Mouse (Mus musculus) CD4-positive, CD25-positive, alpha-beta regulatory T cell, adult 9 weeks (primary cell): ENCODE results near the gene Cltrn. TPM values are rescaled to one million over a fixed set of nuclear protein-coding genes. Genes with fewer than 3 reads are reported as not detected.

Source experiments
- polyA plus RNA-seq: library from polyadenylated mRNA; unstranded; fragments of 100-300 nt; shearing (Covaris generic); gene quantifications from one replicate; pipeline ENCODE4 v1.2.1, GENCODE M21; 2017

Cltrn gene
- polyA plus RNA-seq, result not detected

DNA sequence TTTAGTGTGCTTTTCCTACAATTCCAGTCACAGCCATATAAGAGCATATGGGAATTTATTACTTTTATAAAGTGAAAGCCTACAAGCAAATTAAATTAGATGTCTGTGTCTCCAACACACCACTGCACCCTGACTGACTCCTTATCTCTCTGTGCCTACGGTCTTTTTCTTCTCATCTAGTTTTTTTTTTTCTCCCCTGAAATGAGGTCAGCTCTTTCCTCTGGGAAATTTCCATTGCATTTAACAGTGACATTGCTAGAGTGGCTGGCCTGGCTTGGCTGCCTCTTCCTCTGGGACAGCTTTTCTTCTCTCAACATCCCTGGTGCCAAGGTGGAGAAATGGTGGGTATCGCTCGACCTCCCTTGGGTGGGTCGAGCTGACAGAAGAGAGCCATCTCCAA lies at the start of gene Cltrn:
Gene Cltrn, plus strand, starts transcription at position 249 of the 400 bp plus-strand sequence.

DNA sequence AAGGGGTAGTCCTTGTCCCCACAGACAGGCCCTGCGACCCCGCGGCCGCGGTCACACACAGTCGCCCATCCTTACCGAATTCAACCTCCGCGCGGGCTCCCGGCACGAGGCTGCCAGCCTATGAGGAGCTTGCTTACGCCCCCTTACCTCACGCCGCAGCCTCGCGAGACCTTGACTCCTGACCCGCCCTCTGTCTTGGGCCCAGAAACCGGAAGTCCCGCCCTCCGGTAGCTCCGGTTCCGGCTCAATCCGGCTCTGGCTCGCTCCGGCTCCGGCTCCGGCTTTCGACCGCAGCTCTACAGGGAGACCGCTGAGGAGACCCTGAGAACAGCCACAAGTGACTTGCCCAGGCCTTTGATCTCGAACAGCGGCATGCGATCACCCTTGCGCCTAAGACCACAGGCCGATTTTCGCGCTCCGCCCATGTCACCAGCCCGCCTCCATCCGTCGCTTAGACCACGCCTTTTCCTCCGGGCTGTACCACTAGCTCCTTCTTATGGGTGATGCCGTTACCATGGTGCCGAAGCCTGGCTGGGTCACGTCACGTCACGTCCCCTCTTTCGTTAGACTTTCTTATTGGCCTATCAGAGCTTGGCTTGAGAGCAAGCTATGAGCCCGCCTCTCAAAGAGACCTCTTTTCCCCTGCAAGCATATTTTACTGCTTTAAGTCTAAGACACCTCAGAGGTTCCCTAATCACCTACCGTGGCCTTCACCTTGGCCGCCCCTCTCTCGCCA lies 12.4 kb upstream of the Cltrn start, which contains the start of gene Siah1b:
Gene Siah1b, minus strand, starts transcription at position 454 of the 736 bp plus-strand sequence.

DNA sequence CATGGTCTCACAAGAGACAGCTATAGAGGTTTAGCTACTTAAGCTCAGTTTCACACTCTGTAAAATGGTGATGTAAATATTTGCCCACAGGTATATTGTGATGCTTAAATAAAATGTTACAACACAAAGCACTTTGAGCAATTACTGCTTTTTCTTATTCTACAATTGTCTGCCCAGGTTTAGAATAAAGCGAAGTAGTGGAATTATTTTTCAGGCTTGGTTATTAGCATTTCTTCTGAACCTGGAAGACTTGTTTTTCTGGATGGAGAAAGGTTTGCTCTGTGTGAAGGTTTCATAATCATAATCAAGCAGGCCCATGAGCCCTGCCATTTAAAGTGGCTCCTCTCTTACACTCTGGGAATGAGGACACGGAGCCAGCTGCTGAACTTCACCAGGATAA lies 50.4 kb downstream of the Cltrn start, which contains the start of gene Ace2:
Gene Ace2, plus strand, starts transcription at position 301 of the 400 bp plus-strand sequence.

Other genes starting within 250 kb of the Cltrn start
- gene Ap1s2, start 179.8 kb upstream of the Cltrn start, polyA plus RNA-seq, result 11.2 TPM
- 69.3 TPM for gene Zrsr2, start 130.2 kb upstream of the Cltrn start, polyA plus RNA-seq
- gene Car5b, start 60.8 kb upstream of the Cltrn start, polyA plus RNA-seq, result 3.8 TPM
- gene Siah1b, start 12.3 kb upstream of the Cltrn start, polyA plus RNA-seq, result 3.3 TPM
- gene Ace2, start 50.5 kb downstream of the Cltrn start, polyA plus RNA-seq, result not detected
- not detected for gene Bmx, start 169.4 kb downstream of the Cltrn start, polyA plus RNA-seq
- gene Pir, start 180.5 kb downstream of the Cltrn start, polyA plus RNA-seq, result not detected